Mouse (Mus musculus) lung, adult 2 months (tissue): ENCODE measurements around the gene Hcfc1r1. TPM values are rescaled to one million over a fixed set of nuclear protein-coding genes. Genes with fewer than 3 reads are reported as not detected.

Experiments
- DNase-seq: peaks from one replicate; pipeline ENCODE4 v3.0.0; 2022
- H3K4me1 ChIP-seq: fragments of 200-500 bp; 2 replicates; pipeline ENCODE4 v1.6.1; 2011; ENCODE audit warnings: low read length; ENCODE audit not compliant: control insufficient read depth, insufficient read depth
- H3K4me3 ChIP-seq: fragments of 200-500 bp; replicated peaks from 2 replicates; pipeline ENCODE3; 2011; ENCODE audit warnings: low read depth, mild to moderate bottlenecking, control low read depth, low read length; ENCODE audit errors: extremely low read depth
- CTCF ChIP-seq: fragments of 200-500 bp; IDR thresholded peaks from 2 replicates; pipeline ENCODE4 v1.5.1; 2011; ENCODE audit warnings: mild to moderate bottlenecking, low read length, control low read depth; ENCODE audit not compliant: insufficient read depth
- POLR2A ChIP-seq: fragments of 200-500 bp; IDR thresholded peaks from 2 replicates; pipeline ENCODE4 v1.6.1; 2011; ENCODE audit warnings: low read depth, mild to moderate bottlenecking, control low read depth, low read length, borderline replicate concordance; ENCODE audit errors: extremely low read depth
- WGBS: fragments of 180-500 bp; shearing (Covaris S2); methylation state at CpG from one replicate; pipeline ENCODE4 v1.1.7; 2018; 5-methylcytosine and 5-hydroxymethylcytosine counted together
- polyA plus RNA-seq: library from polyadenylated mRNA; depleted of rRNA; stranded (reverse); fragments of >200 nt; gene quantifications from 2 replicates; pipeline ENCODE4 v1.2.3, GENCODE M21; 2012

The Hcfc1r1 gene
- polyA plus RNA-seq, 1 experiment = 284 TPM

- TF ChIP-seq CTCF (no peak), POLR2A (no peak)
- H3K4me1 ChIP-seq = no peaks in the 10 kb centered on the region
- DNase-seq = no peak
- H3K4me3 ChIP-seq = no peak overlapping the region
- 44% methylated on average over 4 of the region's 4 CpGs for WGBS
Observed at GRCm38 (mm10) chr17:23682092-23682491, 8.7 kb downstream of the Hcfc1r1 start.

GRCm38 (mm10) chr17:23682530-23682929 is 9.1 kb downstream of the Hcfc1r1 start:
- TF ChIP-seq POLR2A = no peak
- no peak for TF ChIP-seq CTCF
- Histone ChIP-seq H3K4me3 (no peak overlapping the region), H3K4me1 (no peaks in the 10 kb centered on the region)
- DNase-seq = no peak
- 74% methylated on average over 3 of the region's 3 CpGs for WGBS

- DNase-seq = no peak
- TF ChIP-seq POLR2A = no peak
- no peak for TF ChIP-seq CTCF
- no peaks in the 10 kb centered on the region for H3K4me1 ChIP-seq
- 32% methylated on average over 15 of the region's 15 CpGs for WGBS
- H3K4me3 ChIP-seq = no peak overlapping the region
Observed at GRCm38 (mm10) chr17:23683226-23683625, 9.8 kb downstream of the Hcfc1r1 start.

GRCm38 (mm10) chr17:23683856-23684672 is 10.7 kb downstream of the Hcfc1r1 start, which contains the start of gene Cldn9:
TSS of gene Cldn9 (minus strand) at chr17:23684026.
- no peak within 1 kb of the TSS for H3K4me3 ChIP-seq
- no peak for DNase-seq
- TF ChIP-seq CTCF = no peak
- TF ChIP-seq POLR2A = no peak
- H3K4me1 ChIP-seq = no peaks in the 10 kb centered on the region
- 39% methylated on average over 15 of the region's 15 CpGs for WGBS

- DNase-seq = no peak
- WGBS = 64% methylated on average over 1 of the region's 1 CpGs
- H3K4me3 ChIP-seq = no peak overlapping the region
- H3K4me1 ChIP-seq = peaks cover 5% of the 10 kb centered on the region
- no peak for TF ChIP-seq POLR2A
- no peak for TF ChIP-seq CTCF
Observed at GRCm38 (mm10) chr17:23694491-23694890, 21.1 kb downstream of the Hcfc1r1 start.

GRCm38 (mm10) chr17:23695801-23696200 is 22.4 kb downstream of the Hcfc1r1 start:
- TF ChIP-seq POLR2A (no peak), CTCF (no peak)
- 41% methylated on average over 3 of the region's 3 CpGs for WGBS
- no peak for DNase-seq
- Histone ChIP-seq H3K4me3 (no peak overlapping the region), H3K4me1 (peaks cover 5% of the 10 kb centered on the region)

GRCm38 (mm10) chr17:23699131-23700077 is 26.0 kb downstream of the Hcfc1r1 start:
- 4% methylated on average over 93 of the region's 101 CpGs for WGBS
- peaks cover 5% of the 10 kb centered on the region for H3K4me1 ChIP-seq
- TF ChIP-seq CTCF = no peak
- no peak for TF ChIP-seq POLR2A
- peak; percentile 48 for DNase-seq
- peak overlapping the region; percentile 48 for H3K4me3 ChIP-seq

GRCm38 (mm10) chr17:23700079-23700478 is 26.7 kb downstream of the Hcfc1r1 start:
- no peak for TF ChIP-seq POLR2A
- TF ChIP-seq CTCF = peak; percentile 69

GRCm38 (mm10) chr17:23703301-23703700 is 29.9 kb downstream of the Hcfc1r1 start:
- Histone ChIP-seq H3K4me1 (peaks cover 5% of the 10 kb centered on the region), H3K4me3 (no peak overlapping the region)
- no peak for DNase-seq
- TF ChIP-seq CTCF (no peak), POLR2A (no peak)
- 83% methylated on average over 9 of the region's 9 CpGs for WGBS

More at GRCm38 (mm10) chr17:23700079-23700478, 26.7 kb downstream of the Hcfc1r1 start:
- under 1% methylated on average over 24 of the region's 28 CpGs for WGBS
- Histone ChIP-seq H3K4me3 (peak overlapping the region; percentile 40), H3K4me1 (peaks cover 5% of the 10 kb centered on the region)
- DNase-seq = peak; percentile 80

- DNase-seq = no peak
- TF ChIP-seq POLR2A = no peak
- 45% methylated on average over 7 of the region's 7 CpGs for WGBS
- Histone ChIP-seq H3K4me3 (no peak overlapping the region), H3K4me1 (no peaks in the 10 kb centered on the region)
Observed at GRCm38 (mm10) chr17:23704741-23705140, 31.3 kb downstream of the Hcfc1r1 start.
